Mouse (Mus musculus) left cerebral cortex, postnatal 25 days (tissue): Measurements from ENCODE around the gene Olfr777. TPM values are rescaled to one million over a fixed set of nuclear protein-coding genes. Genes with fewer than 3 reads are reported as not detected.
"Not testable (repeated sequence)": the region's sequence is repeated elsewhere in the genome, so short reads cannot be mapped to it uniquely, and the experiment has no call there.

Experiments used
- DNase-seq, 2 experiments: peaks; one replicate each; pipeline ENCODE4 v3.0.0; 2022; ENCODE audit warnings: low spot score in 2 of 2, mixed read lengths in 1 of 2
- intact Hi-C: fragments of 180-260 bp; cut with DNase I; formaldehyde crosslinking; loops from one replicate; pipeline ENCODE4 v1.15.1; 2025
- total RNA-seq, 2 experiments: library from RNA; stranded (reverse); gene quantifications; 2 replicates each; pipeline ENCODE4 v1.2.3; 2021

Gene Olfr777
- total RNA-seq = not detected

DNA sequence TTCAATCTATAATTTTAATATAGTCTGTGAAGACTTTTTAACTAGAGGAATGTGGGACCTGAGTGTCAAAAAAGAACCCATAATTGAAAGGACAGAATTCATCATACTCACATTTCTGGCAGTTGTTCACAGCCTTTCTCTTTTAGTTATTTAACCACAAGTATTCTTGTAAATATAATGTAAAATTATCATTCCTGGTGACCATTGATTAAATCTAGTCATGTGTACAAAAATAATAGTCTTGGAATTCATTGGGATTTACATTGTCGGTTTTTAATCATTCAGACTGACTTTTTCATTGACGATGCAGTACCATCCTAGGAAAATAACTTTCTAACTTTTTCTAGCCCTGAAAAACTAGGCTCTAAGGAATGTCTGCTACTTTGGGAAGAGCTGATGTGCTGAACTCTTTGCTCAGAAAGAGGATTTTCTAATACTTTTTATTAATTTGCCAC is at the start of gene Olfr777:
Gene Olfr777, minus strand, starts transcription at position 405 of the 455 bp plus-strand sequence.
- no peak for DNase-seq
- intact Hi-C loops = no loop called here

- DNase-seq = no peak
- intact Hi-C loops = no loop called here
Measured at GRCm38 (mm10) chr10:129317817-129318216, 46.5 kb upstream of the Olfr777 start, which contains the start of gene Olfr780. Olfr780 (plus strand) TSS chr10:129318117.

- intact Hi-C loops, DNase-seq: not testable (repeated sequence)
Measured at GRCm38 (mm10) chr10:129313521-129313920, 42.2 kb upstream of the Olfr777 start.

DNA sequence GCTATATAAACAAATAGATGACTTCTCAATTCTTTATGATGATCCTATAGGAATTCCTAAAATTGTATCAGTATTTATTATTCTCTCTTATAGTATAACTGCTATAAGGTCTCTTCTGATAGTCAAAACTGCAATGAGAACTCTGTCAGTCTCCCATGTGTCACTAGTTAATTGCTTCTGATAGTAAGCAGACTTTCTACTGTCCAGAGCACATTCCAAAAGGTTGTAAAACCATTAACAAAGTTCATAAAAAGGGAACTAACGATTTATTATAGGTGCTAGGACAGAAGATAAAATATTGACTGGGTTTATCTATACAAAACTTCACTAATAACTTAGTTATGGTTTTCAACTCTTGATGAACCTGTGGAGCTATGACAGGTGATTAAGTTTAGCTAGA is 41.7 kb upstream of the Olfr777 start:
- DNase-seq, intact Hi-C loops: not testable (repeated sequence)

DNA sequence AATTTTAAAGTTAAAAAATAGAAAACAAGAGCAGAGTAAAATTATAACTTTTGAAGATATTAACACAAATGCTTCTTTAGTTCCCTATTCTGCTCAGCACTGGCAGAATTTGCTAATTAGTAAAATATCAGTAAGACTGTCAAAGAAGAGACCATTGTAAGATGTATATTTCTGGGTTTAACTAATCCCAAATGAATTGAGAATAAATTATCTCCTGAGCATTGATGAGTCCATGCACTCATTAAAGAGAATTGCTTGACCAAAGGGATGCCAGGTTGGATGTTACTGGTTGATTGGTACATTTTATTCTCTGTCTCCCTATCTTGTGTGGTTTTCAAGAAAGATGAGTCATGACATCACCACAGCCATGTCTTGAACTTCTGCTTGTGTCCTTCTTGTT is 12.5 kb downstream of the Olfr777 start, which contains the start of gene Olfr776:
Gene Olfr776, plus strand, starts transcription at position 301 of the 400 bp plus-strand sequence.
- intact Hi-C loops = no loop called here
- no peak for DNase-seq

GRCm38 (mm10) chr10:129248112-129248511 is 23.2 kb downstream of the Olfr777 start, which contains the start of gene Olfr775:
Olfr775 (plus strand) TSS chr10:129248412.
- DNase-seq = no peak
- intact Hi-C loops = no loop called here

DNA sequence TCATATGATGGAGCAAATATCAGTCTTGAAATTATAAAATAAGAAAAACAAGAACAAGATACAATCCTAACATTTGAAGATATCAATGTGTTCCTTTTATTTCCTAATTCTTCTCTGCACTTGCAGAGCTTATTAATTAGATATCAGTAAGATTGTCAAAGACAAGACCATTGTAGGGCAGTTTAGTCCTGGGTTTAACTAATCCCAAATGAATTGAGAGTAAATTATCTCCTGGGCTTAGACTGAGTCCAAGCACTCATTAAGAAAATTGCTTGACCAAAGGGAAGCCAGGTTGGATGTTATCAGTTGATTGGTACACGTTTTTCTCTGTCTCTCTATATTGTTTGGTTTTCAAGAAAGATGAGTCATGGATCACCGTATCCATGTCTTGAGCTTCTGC is 35.4 kb downstream of the Olfr777 start, which contains the start of gene Olfr774:
Gene Olfr774, plus strand, starts transcription at position 301 of the 400 bp plus-strand sequence.
- intact Hi-C loops = no loop called here
- no peak for DNase-seq

DNA sequence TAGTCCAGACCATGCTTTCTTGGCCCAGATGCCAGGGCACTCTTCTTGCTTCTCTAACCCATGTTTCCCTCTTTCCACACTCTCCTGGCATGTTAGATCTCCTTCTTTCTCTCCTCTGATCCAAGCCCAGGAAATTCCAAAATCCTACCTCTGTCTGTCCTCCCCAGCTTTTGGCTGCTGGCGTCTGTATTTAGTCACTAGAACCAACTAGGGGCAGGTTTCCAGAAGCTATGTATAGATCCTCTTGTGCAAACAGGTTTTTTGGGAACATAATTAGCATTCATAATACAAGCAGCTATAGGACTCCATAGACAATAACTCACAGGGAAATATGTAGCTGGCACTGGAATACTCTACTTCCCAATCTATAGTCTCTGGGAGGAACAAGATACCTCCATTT is 40.5 kb downstream of the Olfr777 start:
- DNase-seq = peak in 1 of 2 experiments; percentile 55
- intact Hi-C loops = no loop called here

Other genes starting within 250 kb of the Olfr777 start
- not detected for gene Olfr764-ps1, start 231.6 kb downstream of the Olfr777 start, total RNA-seq
- not detected for gene Olfr765, start 221.5 kb downstream of the Olfr777 start, total RNA-seq
- not detected for gene Olfr766-ps1, start 202.5 kb downstream of the Olfr777 start, total RNA-seq
- not detected for gene Olfr767, start 188.6 kb downstream of the Olfr777 start, total RNA-seq
- not detected for gene Olfr768, start 172.1 kb downstream of the Olfr777 start, total RNA-seq
- gene Olfr769, start 153.6 kb downstream of the Olfr777 start, total RNA-seq = not detected
- gene Olfr770, start 132.5 kb downstream of the Olfr777 start, total RNA-seq = not detected
- gene Olfr771, start 106.7 kb downstream of the Olfr777 start, total RNA-seq = not detected
- gene Olfr772, start 93.6 kb downstream of the Olfr777 start, total RNA-seq = not detected
- not detected for gene Olfr773, start 84.1 kb downstream of the Olfr777 start, total RNA-seq
- gene Olfr774, start 35.3 kb downstream of the Olfr777 start, total RNA-seq = not detected
- not detected for gene Olfr775, start 23.1 kb downstream of the Olfr777 start, total RNA-seq
- gene Olfr776, start 12.4 kb downstream of the Olfr777 start, total RNA-seq = not detected
- gene Olfr780, start 46.6 kb upstream of the Olfr777 start, total RNA-seq = not detected
- not detected for gene Olfr781, start 57.4 kb upstream of the Olfr777 start, total RNA-seq
- not detected for gene Olfr782, start 77.4 kb upstream of the Olfr777 start, total RNA-seq
- under 1 TPM in 1 of 2 experiments, not detected in 1; 0.23 TPM for gene Olfr784, start 112.6 kb upstream of the Olfr777 start, total RNA-seq
- gene Olfr785, start 133.9 kb upstream of the Olfr777 start, total RNA-seq = not detected
- gene Olfr786, start 155.8 kb upstream of the Olfr777 start, total RNA-seq = not detected
- not detected for gene Olfr787, start 190.4 kb upstream of the Olfr777 start, total RNA-seq
- not detected for gene Olfr788, start 199.5 kb upstream of the Olfr777 start, total RNA-seq
- gene Olfr789, start 213.3 kb upstream of the Olfr777 start, total RNA-seq = not detected
- not detected for gene Olfr790, start 227.0 kb upstream of the Olfr777 start, total RNA-seq